Mouse (Mus musculus): ENCODE data around the gene Rfx1. TPM values are rescaled to one million over a fixed set of nuclear protein-coding genes. Genes with fewer than 3 reads are reported as not detected.

Rfx1 gene
- 10 to 100 TPM; 17.9 to 32.4 TPM for total RNA-seq (2021)

DNA sequence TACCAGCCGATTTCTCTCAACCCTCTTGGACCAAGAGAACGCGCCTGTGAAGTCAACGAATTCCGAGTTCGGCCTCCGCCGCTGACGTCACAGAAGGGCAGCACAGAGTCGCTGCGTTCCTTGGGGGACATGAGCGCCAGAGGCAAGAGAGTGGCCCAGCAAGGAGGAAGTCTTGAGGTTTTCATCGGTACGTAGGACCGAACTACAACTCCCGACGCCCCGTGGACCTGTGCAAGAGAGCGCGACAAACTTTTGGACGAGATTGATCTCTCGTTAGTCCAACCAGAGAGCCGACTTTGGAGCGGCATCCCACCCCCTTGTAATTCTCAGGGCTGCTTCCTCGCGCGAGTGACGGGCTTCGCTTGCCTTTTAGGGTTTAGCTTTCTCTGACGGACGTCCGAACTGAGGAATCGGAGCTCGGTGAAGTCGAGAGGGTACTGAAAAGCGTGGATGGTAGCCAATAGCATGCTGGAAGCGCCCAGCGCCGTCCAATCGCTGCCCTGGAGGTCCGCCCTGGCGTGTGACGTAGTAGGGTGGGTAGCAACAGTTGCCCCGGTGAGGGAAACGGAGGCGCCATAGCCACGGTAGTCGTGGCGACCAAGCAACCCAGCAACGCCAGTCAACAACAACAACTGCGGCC is at the start of gene Rfx1:
Gene Rfx1, plus strand, starts transcription at position 544 of the 640 bp plus-strand sequence.
- intact Hi-C loops (cut with DNase I) = loop anchor here (5.0 kb wide), 1 partner anchor 54 kb away; the partner anchor contains the start of gene 2210011C24Rik
- DNase-seq (ENCODE audit: low spot score in 2 of 2) = peak; percentile 99 to 100

DNA sequence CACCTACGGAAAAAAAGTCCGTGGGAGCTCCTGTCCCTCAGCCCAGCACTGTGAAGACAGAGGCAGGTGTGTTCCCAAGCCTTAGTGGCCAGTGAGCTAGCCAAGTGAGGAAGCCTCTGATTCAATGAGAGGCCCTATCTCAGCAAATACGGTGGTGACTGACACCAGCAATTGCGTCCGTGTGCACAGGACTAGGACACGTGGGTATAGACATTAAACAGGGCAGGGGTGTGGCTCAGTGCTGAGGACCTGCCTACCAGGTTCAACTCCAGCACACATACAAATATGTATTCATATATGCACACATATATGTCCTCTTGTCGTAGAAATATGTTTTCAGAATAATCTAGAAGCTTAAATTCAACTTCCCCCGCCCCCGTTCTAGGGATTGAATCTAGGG is 46.9 kb upstream of the Rfx1 start:
- no peak for DNase-seq (ENCODE audit: low spot score in 2 of 2)
- intact Hi-C loops (cut with DNase I) = no loop called here

DNA sequence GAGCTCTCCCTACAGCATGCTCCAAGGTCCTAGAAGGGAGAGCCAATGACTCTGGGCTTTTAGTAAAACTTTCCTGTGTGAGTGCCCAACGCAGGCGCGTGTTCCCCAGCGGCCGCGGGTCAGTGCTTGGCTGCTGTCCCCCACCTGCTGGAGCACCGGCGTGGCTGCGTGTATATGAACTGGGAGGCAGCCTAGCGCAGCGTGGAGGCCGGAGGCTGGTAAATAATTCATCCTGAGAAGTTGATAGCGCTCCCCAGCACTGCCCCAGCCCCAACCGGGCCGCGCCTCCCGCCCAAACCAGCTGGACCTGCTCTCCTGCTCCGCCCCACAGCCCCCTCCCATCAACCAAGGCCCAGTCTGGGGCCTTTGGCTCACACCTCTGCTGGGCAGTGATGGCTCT is 45.5 kb upstream of the Rfx1 start, which contains the start of gene Palm3:
Gene Palm3, plus strand, starts transcription at position 376 of the 400 bp plus-strand sequence.
- no peak for DNase-seq (ENCODE audit: low spot score in 2 of 2)
- intact Hi-C loops (cut with DNase I) = no loop called here

DNA sequence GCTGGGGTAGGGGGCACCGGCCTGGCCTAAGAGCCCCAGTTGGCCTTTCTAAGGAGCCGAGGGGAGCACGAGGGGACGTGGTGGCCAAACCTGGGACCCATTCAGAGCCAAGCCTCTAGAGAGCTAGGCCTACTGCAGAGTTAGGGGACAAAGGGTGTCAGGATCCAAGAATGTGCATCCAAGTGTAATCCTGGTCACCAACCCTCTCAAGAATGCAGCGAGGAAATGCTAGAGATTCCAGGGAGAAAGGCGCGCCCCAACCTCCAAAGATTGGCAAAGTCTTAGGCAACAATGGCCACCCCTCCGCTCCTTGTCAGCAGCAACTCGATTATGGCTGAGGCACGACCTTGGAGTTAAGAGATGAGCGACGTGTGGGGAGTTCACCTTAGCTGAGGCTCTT is 45.1 kb upstream of the Rfx1 start:
- intact Hi-C loops (cut with DNase I) = no loop called here

DNA sequence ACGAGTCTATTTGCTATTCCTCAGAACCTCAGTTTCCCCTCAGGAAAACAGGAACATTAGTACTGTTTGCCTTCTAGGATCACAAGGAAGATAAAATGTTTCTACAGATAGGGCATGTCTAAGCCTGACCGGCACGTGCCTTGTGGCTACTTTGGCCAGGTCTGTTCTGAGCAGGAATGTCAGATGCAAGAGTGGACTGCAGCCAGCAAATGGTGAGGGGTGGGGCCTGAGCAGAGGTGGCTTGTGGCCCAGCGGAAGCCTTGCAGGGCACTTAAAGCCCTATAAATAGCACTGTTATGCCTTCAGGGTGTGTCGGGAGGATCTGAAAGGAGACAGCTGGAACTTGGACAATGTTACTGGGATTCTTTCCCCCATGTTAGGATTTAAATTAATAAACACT is 43.5 kb upstream of the Rfx1 start:
- intact Hi-C loops (cut with DNase I) = no loop called here
- no peak for DNase-seq (ENCODE audit: low spot score in 2 of 2)

More for the DNA sequence above, 45.1 kb upstream of the Rfx1 start:
- no peak for DNase-seq (ENCODE audit: low spot score in 2 of 2)

DNA sequence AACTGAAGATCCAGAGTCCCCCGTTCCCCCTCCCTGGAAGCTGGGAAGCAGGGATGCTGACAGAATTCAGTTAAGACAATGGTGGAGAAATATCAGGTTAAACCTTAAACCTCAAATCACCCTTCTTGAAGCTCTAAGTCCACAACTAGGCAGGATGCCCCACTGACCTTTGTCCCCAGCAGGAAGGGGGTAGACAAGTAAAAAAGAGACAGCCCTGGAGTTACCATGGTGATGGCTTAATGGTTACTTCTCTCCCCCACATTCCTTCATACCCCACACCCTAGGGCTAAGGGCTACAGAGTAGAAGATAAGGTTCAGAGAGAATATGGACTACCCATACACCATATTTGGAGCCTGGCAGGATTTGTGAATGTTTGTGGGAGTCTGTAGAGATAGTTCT is 43.0 kb upstream of the Rfx1 start:
- no peak for DNase-seq (ENCODE audit: low spot score in 2 of 2)
- intact Hi-C loops (cut with DNase I) = no loop called here

DNA sequence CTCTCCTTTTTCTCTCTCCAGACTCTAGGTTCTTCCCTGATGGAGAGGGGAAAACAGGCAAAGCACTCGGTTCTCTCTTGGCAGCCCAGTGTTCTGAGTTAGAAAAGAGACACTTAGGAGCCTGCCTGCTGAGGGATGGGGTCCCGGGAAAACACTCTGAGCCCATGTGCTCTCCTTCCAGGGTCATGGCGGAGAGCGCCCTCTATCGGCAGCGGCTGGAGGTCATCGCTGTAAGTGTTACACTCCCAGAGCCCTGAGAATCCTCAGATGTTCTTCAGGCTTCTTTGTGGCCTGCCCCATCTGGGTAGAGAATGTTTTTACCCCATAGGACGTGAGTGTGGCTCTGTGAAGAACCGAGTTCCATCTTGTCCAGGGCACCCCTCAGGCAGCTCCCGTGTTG is 42.5 kb upstream of the Rfx1 start:
- intact Hi-C loops (cut with DNase I) = no loop called here
- DNase-seq (ENCODE audit: low spot score in 2 of 2) = no peak

DNA sequence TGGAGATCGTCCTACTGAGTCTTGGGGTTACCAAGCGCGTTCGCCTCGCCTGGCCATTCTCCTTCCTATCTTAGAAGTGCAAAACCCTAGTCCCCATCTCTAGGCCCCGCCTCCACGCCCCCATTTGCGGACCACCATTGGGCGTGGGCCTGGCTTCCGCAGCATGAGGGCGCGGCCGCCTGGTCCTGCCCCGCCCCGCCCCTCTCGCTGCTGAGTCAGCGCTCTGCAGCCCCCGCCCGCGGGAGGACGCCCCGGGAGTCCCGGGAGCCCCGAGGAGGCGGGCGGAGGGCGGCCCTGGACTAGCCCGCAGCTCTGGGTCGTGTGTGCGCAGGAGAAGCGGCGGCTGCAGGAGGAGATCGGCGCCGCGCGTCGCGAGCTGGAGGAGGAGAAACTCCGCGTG is 40.8 kb upstream of the Rfx1 start:
- DNase-seq (ENCODE audit: low spot score in 2 of 2) = peak in 1 of 2 experiments; percentile 29
- intact Hi-C loops (cut with DNase I) = no loop called here

DNA sequence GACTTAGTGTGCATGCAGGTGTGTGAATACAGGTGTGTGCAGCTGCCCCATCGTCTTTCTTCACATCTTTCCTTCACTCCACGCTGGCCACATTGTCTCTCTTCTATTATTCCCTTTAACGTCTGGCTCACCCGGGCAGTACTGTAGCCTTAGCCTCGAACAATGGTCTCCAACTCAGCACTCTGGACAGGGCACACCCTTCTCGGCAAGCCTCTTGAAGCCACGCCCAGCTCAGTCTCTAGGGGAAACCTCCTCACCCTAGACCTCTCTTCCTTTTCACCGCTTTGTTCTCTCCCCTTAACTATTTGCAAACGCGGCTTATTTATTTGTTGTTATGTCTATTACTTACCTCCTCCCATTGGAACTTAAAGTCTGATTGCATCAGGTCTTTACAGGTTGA is 39.2 kb upstream of the Rfx1 start:
- no peak for DNase-seq (ENCODE audit: low spot score in 2 of 2)
- intact Hi-C loops (cut with DNase I) = no loop called here

DNA sequence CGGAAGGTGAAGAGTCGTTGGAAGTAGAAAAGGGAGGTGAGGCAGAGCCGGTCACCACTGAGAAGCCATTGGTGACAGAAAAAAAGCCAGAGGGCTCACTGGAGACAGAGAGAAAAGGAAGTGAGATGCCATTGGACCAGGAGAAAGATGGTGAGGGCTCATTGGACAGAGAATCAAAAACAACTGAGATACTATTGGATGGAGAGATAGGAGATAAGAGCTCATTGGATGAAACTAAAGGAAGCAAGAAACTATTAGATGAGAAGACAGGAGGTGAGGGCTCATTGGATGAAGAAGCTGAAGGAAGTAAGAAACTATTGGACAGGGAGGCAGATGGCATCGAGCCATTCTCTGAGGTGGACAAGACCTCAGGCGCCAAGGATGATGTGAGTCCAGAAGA is 37.4 kb upstream of the Rfx1 start:
- intact Hi-C loops (cut with DNase I) = no loop called here
- no peak for DNase-seq (ENCODE audit: low spot score in 2 of 2)

DNA sequence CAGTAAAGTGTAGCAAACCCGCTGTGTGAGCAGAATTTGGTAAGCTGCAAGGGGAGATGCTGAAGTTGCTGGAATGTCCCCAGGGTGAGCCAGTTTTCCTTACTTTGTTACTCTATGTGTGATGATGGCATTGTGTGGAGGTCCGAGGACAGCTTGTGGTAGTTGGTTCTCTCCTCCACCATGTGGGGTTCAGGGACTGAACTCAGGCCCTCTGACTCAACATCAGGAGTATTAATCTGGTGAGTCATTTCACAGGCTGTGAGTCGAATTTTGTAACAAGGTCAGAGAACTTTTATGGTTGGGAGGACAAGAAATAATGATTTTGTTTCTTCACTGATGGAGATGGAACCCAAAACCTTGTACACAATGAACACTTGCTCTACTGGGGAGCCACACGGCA is 33.9 kb upstream of the Rfx1 start:
- no peak for DNase-seq (ENCODE audit: low spot score in 2 of 2)
- intact Hi-C loops (cut with DNase I) = loop anchor here (10.0 kb wide), 1 partner anchor 322 kb away; no protein-coding TSS in a partner anchor

DNA sequence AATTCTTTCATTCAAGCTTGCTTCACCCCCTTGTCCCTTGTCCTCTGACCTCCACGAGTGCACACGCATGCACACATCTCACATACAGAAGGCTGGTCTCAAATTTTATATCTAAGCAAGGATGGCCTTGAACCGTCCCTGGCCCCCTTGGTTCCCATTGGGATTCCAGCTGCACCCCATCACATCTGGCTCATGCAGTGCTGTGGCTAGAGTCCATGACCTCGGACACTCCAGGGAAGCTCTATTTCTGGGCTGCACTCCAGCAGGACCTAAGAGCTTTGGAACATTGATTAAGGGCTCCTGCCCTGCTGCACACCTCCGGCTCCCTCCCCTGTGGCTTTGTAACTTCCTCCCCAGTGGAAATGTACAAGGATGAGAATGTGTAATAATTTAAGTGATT is 28.6 kb upstream of the Rfx1 start:
- no peak for DNase-seq (ENCODE audit: low spot score in 2 of 2)
- intact Hi-C loops (cut with DNase I) = loop anchor here (5.0 to 10.0 kb wide), 2 partner anchors 69 to 317 kb away; no protein-coding TSS in a partner anchor

DNA sequence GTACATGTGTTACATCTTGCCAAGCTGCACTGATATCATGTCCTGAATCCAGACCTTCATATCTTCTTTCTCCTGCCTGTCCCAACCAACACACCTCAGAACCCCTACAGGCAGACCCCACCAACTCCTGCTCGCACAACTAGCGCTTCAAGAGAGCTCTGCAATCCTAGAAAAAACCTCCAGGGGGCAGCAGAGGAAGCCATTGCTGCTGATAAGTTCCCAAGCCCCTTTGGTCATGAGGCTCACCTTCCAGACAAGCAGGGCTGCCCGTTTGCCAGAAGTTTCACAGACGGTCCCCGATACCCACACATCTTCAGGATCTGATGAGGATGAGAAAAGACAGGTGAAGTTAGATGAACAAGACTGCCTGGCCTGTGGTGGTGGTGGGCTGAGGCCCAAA is 27.6 kb upstream of the Rfx1 start:
- peak; percentile 50 to 52 for DNase-seq (ENCODE audit: low spot score in 2 of 2)
- intact Hi-C loops (cut with DNase I) = loop anchor here (5.0 to 10.0 kb wide), 2 partner anchors 68 to 316 kb away; no protein-coding TSS in a partner anchor

DNA sequence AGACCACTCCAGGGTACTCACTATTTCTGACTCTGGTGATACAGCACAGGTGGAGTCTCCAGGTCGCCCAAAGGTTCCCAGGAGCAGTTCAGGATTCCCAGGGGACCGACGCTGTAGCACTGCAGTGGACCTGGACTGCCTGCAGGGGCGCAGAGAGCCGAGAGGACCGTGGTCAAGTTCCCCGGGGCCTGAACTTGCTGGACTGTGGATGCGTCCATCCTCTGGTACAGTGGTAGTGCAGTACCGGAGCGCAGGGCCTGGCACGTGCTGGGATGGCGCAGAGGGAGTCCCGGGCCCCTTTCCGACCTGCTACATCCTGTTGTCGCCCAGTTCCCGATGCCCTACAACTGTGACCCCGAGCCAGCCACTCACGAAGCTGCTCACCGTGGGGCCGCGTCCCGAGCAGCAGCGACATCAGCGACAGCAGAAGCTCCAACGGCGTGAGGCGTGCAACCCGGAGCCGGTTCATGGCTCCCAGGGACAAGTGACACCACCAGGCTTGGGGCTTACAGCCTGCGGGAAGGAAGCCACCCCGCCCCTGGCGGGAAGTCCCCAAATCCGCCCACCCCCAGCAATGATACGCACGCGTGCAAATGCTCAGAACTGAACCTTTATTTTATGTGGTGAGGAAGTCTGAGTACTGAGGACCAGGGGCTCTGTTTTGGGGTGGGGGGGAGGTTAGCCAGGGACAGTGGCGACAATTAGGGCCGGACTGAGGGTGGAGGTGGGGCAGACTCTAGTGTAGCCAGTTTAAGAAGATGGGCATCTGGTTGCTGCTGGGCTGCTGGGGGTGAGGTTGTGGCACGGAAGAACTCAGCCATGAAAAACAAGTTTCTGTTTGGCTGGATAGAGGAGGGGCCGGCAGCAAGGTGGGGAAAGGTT is 24.3 kb upstream of the Rfx1 start, which contains the start of gene Il27ra:
Gene Il27ra, minus strand, starts transcription at position 524 of the 882 bp plus-strand sequence.
- intact Hi-C loops (cut with DNase I) = no loop called here
- DNase-seq (ENCODE audit: low spot score in 2 of 2) = peak in 1 of 2 experiments; percentile 18

DNA sequence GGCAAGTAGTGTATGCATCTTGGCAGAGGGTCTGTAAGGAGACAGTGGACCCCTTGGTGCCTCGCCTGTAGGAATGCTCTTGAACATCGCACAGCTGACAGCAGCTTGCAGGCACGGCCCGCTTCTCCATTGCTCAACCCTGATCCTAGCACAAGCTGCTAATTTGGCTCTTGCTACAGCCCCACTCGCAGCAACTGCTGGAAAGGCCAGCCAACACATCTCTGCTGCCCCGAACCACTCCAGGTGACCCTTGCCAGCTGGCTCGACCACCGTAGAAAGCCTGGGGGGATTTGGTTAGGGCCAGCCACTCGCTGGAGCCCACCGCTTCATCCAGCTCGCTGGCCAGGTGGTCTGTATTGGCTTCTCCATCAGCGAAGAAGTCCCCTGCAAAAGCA is 23.7 kb upstream of the Rfx1 start:
- DNase-seq (ENCODE audit: low spot score in 2 of 2) = no peak
- intact Hi-C loops (cut with DNase I) = no loop called here

DNA sequence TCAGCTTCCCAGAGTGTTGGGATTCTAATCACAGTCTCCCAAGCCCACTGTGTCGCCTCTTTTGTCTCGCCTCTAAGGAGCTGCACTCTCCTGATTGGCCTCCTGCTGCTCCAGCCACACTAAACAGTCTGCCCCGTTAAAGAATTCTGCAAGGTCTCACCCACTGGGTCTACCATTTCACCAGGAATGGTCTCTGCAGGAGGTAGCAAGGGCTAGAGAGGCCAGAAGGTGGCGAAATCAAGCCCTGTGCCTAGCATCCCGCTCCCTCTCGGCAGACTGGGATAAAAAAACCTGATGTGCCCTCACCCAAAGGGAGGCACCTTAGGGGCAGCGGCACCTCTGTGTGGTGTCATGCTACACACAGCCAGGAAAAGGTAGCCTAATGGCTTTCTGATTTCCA is 22.5 kb upstream of the Rfx1 start:
- intact Hi-C loops (cut with DNase I) = no loop called here
- DNase-seq (ENCODE audit: low spot score in 2 of 2) = no peak

DNA sequence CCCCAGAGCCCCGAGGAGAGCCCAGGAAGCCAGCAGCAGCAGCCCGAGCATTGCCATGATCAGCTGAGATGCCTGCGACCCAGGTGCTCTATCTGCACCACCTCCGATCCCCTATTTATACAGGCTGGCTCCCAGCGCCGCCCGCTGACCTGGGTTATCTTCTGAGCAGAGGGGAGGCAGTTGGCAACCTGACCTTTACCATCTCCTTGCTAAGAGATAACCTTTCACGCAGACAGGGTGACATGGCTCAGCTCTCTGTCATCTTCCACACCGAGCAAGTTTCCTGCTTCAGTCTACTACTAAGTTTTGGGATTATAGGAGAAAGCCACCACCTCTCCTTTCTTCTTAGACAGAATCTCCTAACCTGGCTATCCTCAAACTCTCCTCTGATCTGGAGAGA is 21.7 kb upstream of the Rfx1 start, which contains the start of gene Rln3:
Gene Rln3, minus strand, starts transcription at position 101 of the 400 bp plus-strand sequence.
- intact Hi-C loops (cut with DNase I) = no loop called here
- no peak for DNase-seq (ENCODE audit: low spot score in 2 of 2)

DNA sequence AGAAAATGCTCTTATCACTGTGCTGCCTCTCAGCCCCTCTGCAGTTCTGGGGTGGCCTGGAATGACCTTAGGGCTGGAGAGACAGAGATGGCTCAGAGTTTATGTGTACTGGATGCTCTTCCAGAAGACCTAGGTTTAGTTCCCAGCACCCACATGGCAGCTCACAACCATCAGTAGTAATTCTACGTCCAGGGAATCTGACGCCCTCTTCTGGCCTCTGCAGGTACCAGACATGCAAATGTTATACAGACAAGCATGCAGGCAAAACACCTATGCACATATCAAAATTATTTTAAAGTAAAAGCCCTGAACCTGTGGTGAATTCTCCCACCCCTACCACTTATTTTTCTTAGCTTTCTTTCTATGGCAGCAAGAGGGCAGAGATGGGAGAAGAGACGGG is 20.1 kb upstream of the Rfx1 start:
- DNase-seq (ENCODE audit: low spot score in 2 of 2) = no peak
- intact Hi-C loops (cut with DNase I) = no loop called here

DNA sequence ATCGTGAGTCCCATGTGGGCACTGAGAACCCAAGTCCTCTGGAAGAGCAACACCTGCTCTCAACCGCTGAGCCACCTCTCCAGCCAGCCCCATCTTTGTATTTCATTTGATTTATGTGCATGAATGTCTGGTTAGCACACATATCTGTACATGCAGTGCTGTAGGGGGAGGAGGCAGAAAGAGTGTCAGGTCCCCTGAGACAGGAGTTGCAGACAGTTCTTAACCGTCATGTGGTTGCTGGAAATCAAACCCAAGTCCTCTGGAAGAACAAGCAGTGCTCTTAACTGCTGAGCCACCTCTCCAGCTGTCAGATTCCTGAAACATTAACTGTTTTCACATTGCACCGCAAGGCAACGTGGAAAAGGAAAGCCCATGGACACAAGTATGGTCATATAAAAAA is 18.5 kb upstream of the Rfx1 start:
- intact Hi-C loops (cut with DNase I) = no loop called here

DNA sequence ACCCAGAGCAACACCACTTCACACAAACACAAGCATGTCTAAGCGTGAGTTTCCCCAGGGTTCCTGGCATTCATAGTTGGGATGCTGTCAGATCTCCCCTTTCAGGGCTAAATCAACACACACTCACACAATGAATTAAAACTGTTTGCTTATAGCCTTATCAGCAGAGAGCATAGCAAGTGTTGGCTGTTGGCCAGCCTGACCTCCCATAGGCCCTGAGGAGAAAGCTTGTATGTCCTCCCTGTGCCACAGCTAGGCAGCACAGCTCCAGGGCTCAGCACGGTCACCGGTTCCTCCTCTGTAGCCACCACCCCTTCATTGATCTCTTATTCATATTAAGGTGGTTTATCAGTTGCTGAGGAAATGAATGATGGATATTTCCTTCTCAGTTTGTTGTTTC is 13.9 kb upstream of the Rfx1 start:
- intact Hi-C loops (cut with DNase I) = no loop called here
- no peak for DNase-seq (ENCODE audit: low spot score in 2 of 2)

More for the DNA sequence above, 18.5 kb upstream of the Rfx1 start:
- DNase-seq (ENCODE audit: low spot score in 2 of 2) = no peak

DNA sequence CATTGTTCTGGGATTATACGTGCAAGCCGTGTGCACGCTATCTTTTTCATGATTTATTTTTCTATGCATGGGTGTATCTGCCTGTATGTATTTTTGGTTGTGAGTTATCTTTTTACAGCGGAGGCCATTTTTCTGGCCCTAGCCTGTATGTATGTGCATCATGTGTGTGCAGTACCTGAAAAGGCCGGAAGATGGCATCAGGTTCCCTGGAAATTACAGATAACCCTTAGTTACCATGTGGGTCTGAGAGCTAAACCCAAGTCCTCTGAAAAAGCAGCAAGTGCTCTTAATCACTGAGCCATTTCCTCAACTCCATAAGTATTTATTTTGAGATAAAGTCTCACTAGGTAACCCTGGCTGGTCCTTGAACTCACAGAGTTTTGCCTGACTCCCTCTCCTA is 13.4 kb upstream of the Rfx1 start:
- intact Hi-C loops (cut with DNase I) = no loop called here
- DNase-seq (ENCODE audit: low spot score in 2 of 2) = no peak
